Mouse (Mus musculus): ENCODE results near the gene Tmem229b. TPM values are rescaled to one million over a fixed set of nuclear protein-coding genes. Genes with fewer than 3 reads are reported as not detected.
"Not testable (repeated sequence)": the region's sequence is repeated elsewhere in the genome, so short reads cannot be mapped to it uniquely, and the experiment has no call there.

Tmem229b gene
- polyA plus RNA-seq, 1 experiment from 2014 or later: 2.9 TPM

DNA sequence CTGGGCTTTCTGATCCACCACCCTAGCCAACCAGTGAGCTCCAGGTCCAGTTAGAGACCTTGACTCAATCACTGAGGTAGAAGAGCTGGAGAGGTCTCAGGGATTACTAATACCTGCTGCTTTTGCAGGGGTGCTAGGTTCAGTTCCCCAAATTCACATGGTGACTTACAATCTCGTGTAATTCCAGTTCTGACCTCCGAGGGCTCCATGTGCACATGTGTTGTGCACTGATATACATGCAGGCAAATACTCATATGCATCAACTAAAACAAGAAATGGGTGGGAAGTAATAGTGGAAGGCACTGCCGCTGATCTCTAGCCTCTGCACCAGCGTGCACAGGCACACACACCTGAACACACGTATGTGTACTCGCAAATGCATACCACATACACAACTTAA lies 60.3 kb downstream of the Tmem229b start:
- WGBS: 82% methylated on average over 6 of the region's 6 CpGs
- H3K9ac ChIP-seq (ENCODE audit: low read depth, low read length): no peak overlapping the region
- H3K27ac ChIP-seq (ENCODE audit: low read depth, low read length): no peak overlapping the region
- no peaks in the 10 kb centered on the region for H3K4me1 ChIP-seq (ENCODE audit: control insufficient read depth, insufficient read depth, low read length)
- no peaks in the 10 kb centered on the region for H3K36me3 ChIP-seq (ENCODE audit: control insufficient read depth, insufficient read depth, low read length)
- H3K4me2 ChIP-seq (replicated peaks; ENCODE audit: low read depth, low read length): no peak overlapping the region
- no peak for ATAC-seq (ENCODE audit: low FRiP score, low TSS enrichment)
- H3K27me3 ChIP-seq (ENCODE audit: control insufficient read depth, insufficient read depth, low read length): no peaks in the 10 kb centered on the region
- no peak overlapping the region for H3K4me3 ChIP-seq (ENCODE audit: low read length)
- no peaks in the 10 kb centered on the region for H3K9me3 ChIP-seq (ENCODE audit: control insufficient read depth, low read length)

DNA sequence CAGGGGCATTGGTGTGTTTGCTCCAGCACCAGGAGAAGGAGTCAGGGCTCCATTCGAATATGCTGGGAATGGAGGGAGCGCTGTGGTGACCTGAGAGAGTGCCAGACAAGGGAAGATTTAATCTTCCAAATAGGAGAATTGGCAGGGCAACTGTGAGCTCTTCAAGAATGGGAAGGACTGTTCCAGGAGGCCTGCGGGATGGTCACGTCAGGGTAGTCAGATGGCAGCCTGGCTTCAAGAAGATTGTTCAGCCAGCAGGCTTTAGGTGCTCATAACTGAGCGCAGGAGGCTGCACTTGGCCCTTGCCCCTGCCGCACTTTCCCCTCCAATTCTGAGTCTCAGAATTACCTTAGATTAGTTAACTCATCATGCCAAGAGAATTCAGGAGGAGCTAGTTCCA lies 64.5 kb downstream of the Tmem229b start:
- no peak overlapping the region for H3K4me2 ChIP-seq (replicated peaks; ENCODE audit: low read depth, low read length)
- H3K27me3 ChIP-seq (ENCODE audit: control insufficient read depth, insufficient read depth, low read length): no peaks in the 10 kb centered on the region
- no peak overlapping the region for H3K4me3 ChIP-seq (ENCODE audit: low read length)
- ATAC-seq (ENCODE audit: low FRiP score, low TSS enrichment): no peak
- H3K27ac ChIP-seq (ENCODE audit: low read depth, low read length): no peak overlapping the region
- H3K9ac ChIP-seq (ENCODE audit: low read depth, low read length): no peak overlapping the region
- no peaks in the 10 kb centered on the region for H3K4me1 ChIP-seq (ENCODE audit: control insufficient read depth, insufficient read depth, low read length)
- no peaks in the 10 kb centered on the region for H3K36me3 ChIP-seq (ENCODE audit: control insufficient read depth, insufficient read depth, low read length)
- 85% methylated on average over 6 of the region's 6 CpGs for WGBS
- H3K9me3 ChIP-seq (ENCODE audit: control insufficient read depth, low read length): no peaks in the 10 kb centered on the region

DNA sequence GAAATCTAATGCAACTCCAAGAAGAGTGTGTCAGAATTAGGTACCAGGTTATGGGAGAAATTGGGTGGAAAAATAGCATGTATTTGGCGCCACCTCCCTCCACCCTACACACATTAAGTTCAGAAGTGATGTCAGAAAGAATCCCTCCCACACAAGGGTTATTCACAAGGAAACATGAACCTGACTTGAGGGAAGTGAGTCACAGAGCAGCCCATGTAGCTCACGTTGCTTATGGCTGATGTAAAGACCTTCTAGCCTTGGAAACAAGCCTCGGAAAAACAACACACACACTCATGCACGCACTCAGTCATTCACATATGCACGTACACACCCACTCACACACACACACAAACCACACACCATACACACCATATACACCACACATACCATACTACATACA lies 67.3 kb downstream of the Tmem229b start:
- H3K4me2 ChIP-seq (replicated peaks; ENCODE audit: low read depth, low read length): no peak overlapping the region
- H3K27me3 ChIP-seq (ENCODE audit: control insufficient read depth, insufficient read depth, low read length): no peaks in the 10 kb centered on the region
- WGBS: 63% methylated on average over 5 of the region's 5 CpGs
- H3K4me3 ChIP-seq (ENCODE audit: low read length): no peak overlapping the region
- H3K27ac ChIP-seq (ENCODE audit: low read depth, low read length): no peak overlapping the region
- H3K9me3 ChIP-seq (ENCODE audit: control insufficient read depth, low read length): no peaks in the 10 kb centered on the region
- no peak for ATAC-seq (ENCODE audit: low FRiP score, low TSS enrichment)
- H3K36me3 ChIP-seq (ENCODE audit: control insufficient read depth, insufficient read depth, low read length): no peaks in the 10 kb centered on the region
- no peak overlapping the region for H3K9ac ChIP-seq (ENCODE audit: low read depth, low read length)
- H3K4me1 ChIP-seq (ENCODE audit: control insufficient read depth, insufficient read depth, low read length): no peaks in the 10 kb centered on the region

DNA sequence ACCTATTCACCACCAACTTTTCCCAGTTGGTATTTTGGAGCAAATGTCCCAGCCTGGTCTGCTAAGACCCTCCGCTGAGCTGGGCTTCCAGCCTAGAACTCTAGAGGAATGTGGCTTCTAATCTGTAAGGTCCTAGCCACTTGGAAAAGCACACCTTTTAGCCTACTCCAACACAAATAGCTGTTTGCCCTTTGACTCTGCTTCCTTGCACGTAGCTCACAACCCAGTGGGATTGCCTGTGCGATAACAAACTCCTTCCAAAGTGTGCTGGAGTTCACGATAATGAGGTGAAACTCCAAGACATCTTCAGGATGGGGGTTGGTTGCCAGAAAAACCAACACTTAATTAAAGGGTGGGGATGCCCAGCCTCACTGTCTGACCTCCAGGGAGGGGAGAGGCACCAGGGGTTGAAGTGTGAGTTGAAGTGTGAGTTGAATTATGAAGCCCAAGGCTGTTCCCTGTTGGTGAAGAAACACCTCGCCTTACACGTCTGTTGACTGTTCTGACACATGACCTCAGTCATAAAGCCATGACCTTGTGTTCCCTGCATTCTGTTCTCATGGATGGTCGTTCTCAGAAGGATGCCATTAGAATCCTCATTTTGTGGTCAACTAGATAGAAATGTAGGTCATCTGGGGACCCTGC lies 67.9 kb downstream of the Tmem229b start:
- no peak for ATAC-seq (ENCODE audit: low FRiP score, low TSS enrichment)
- Histone ChIP-seq H3K4me3 (ENCODE audit: low read length) (no peak overlapping the region), H3K4me2 (replicated peaks; ENCODE audit: low read depth, low read length) (no peak overlapping the region), H3K27ac (ENCODE audit: low read depth, low read length) (no peak overlapping the region), H3K36me3 (ENCODE audit: control insufficient read depth, insufficient read depth, low read length) (no peaks in the 10 kb centered on the region), H3K4me1 (ENCODE audit: control insufficient read depth, insufficient read depth, low read length) (no peaks in the 10 kb centered on the region), H3K9me3 (ENCODE audit: control insufficient read depth, low read length) (no peaks in the 10 kb centered on the region), H3K27me3 (ENCODE audit: control insufficient read depth, insufficient read depth, low read length) (no peaks in the 10 kb centered on the region), H3K9ac (ENCODE audit: low read depth, low read length) (no peak overlapping the region)
- 45% methylated on average over 7 of the region's 7 CpGs for WGBS

DNA sequence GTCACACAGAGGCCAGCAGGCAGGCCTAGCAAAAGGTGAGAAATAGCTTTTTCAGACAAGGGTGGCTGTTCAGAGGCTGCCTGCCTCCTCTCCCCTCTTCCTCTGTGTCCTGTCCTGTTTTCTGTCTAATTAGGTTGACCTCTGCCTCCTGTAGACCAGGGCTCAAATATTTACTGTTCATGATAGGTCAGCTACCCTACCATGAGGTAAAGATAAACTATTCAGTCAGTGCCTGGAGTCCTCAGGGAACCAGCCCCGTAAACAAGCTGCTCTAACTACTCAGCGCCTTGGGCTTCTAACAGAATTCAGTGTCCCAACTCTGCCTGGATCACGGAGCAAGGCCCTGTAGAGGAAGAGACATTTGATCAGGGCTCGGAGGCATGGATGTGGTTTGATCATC lies 70.9 kb downstream of the Tmem229b start:
- H3K4me1 ChIP-seq (ENCODE audit: control insufficient read depth, insufficient read depth, low read length): no peaks in the 10 kb centered on the region
- no peaks in the 10 kb centered on the region for H3K27me3 ChIP-seq (ENCODE audit: control insufficient read depth, insufficient read depth, low read length)
- no peaks in the 10 kb centered on the region for H3K36me3 ChIP-seq (ENCODE audit: control insufficient read depth, insufficient read depth, low read length)
- H3K4me3 ChIP-seq (ENCODE audit: low read length): no peak overlapping the region
- no peak overlapping the region for H3K9ac ChIP-seq (ENCODE audit: low read depth, low read length)
- H3K4me2 ChIP-seq (replicated peaks; ENCODE audit: low read depth, low read length): no peak overlapping the region
- 48% methylated on average over 4 of the region's 4 CpGs for WGBS
- ATAC-seq (ENCODE audit: low FRiP score, low TSS enrichment): no peak
- H3K27ac ChIP-seq (ENCODE audit: low read depth, low read length): no peak overlapping the region
- H3K9me3 ChIP-seq (ENCODE audit: control insufficient read depth, low read length): no peaks in the 10 kb centered on the region

DNA sequence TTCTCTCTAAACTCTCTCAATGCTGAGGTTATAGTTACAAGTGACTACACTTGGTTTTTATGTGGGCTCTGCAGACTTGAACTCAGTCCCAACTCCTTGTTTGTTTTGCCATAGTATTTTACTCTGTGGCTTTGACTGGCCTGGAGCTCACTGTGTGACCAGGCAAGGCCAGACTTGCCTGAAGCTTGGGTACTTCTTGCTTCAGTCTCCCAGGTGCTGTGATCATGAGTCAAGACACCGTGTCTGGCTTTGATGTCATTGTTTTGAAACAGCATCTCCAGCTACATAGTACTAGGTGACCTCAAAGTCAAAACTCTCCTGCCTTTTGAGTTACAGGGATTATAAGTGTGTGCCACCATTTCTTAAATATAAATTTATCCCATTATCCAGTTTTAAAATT lies 77.5 kb downstream of the Tmem229b start:
- H3K4me3 ChIP-seq (ENCODE audit: low read length): no peak overlapping the region
- ATAC-seq (ENCODE audit: low FRiP score, low TSS enrichment): no peak
- H3K36me3 ChIP-seq (ENCODE audit: control insufficient read depth, insufficient read depth, low read length): no peaks in the 10 kb centered on the region
- H3K9ac ChIP-seq (ENCODE audit: low read depth, low read length): no peak overlapping the region
- no peaks in the 10 kb centered on the region for H3K4me1 ChIP-seq (ENCODE audit: control insufficient read depth, insufficient read depth, low read length)
- no peaks in the 10 kb centered on the region for H3K9me3 ChIP-seq (ENCODE audit: control insufficient read depth, low read length)
- H3K4me2 ChIP-seq (replicated peaks; ENCODE audit: low read depth, low read length): no peak overlapping the region
- 67% methylated on average over 1 of the region's 1 CpGs for WGBS
- H3K27ac ChIP-seq (ENCODE audit: low read depth, low read length): no peak overlapping the region
- H3K27me3 ChIP-seq (ENCODE audit: control insufficient read depth, insufficient read depth, low read length): no peaks in the 10 kb centered on the region

DNA sequence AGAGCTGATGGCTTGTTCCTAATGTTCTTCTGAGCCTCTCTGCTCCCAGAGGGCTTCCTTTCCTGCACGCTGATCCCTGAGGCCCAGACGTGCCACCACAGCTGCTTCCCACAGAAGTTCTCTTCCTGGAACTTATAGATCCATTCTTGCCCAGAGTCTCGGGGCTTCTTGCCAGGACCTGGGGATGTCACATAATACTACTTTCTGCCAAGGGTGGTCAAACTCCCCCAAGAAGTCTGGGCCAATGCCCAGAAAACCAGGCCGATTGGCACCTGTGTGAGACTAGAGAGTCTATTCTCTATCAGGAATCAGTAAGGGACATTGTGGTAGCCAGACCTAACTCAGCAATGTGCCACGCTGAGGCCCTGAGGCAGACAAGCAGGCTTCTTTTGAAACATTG lies 80.1 kb downstream of the Tmem229b start:
- no peaks in the 10 kb centered on the region for H3K9me3 ChIP-seq (ENCODE audit: control insufficient read depth, low read length)
- no peaks in the 10 kb centered on the region for H3K27me3 ChIP-seq (ENCODE audit: control insufficient read depth, insufficient read depth, low read length)
- no peak overlapping the region for H3K4me2 ChIP-seq (replicated peaks; ENCODE audit: low read depth, low read length)
- no peaks in the 10 kb centered on the region for H3K36me3 ChIP-seq (ENCODE audit: control insufficient read depth, insufficient read depth, low read length)
- 78% methylated on average over 5 of the region's 5 CpGs for WGBS
- H3K4me3 ChIP-seq (ENCODE audit: low read length): no peak overlapping the region
- no peak overlapping the region for H3K9ac ChIP-seq (ENCODE audit: low read depth, low read length)
- H3K4me1 ChIP-seq (ENCODE audit: control insufficient read depth, insufficient read depth, low read length): no peaks in the 10 kb centered on the region
- no peak overlapping the region for H3K27ac ChIP-seq (ENCODE audit: low read depth, low read length)
- ATAC-seq (ENCODE audit: low FRiP score, low TSS enrichment): no peak

DNA sequence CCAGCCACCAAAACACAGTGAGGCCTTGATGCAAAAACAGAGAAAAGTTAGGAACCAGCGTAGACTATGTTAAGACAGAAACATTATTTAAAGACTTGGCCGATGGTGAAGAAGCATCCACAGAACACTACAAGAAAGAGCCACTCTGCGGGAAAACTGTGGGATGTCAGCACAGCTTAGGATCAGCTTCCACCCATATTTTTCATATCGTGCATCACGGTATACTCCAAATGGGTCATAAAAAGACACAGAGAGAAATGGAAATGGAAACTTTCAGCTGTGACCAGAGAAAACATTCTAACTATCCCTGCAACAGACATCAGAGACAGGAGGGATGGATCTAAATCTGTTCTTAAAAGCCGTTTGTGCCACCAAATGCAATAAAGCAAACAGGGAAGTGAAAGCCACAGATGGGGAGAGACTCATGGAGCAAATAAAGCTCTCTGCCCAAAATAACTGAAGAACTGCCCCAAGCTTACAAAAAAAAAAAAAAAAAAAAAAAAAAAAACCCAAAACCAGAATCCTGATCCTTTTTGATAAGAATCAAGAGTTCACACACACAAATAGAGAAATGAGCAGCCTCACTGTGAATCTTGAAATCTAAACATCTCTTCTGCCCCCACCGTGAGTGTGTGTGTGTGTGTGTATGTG lies 83.8 kb downstream of the Tmem229b start:
- H3K4me1 ChIP-seq (ENCODE audit: control insufficient read depth, insufficient read depth, low read length): 0 out of 2 replicates have a peak, but pooled peaks cover 4% of the 10 kb centered on the region
- no peak for ATAC-seq (ENCODE audit: low FRiP score, low TSS enrichment)

DNA sequence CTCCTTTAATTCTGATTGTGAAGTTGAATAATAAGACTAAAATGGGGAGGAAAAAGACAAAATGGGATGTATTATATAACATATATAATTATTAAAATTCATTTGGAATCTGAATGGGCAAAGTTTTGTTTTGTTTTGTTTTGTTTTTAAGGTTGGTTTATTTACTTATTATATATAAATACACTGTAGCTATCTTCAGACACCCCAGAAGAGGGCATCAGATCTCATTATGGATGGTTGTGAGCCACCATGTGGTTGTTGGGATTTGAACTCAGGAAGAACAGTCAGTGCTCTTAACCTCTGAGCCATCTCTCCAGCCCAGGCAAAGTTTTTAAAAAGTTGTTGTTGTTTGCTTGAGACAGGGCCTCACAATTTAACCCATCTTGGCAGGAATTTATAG lies 84.5 kb downstream of the Tmem229b start:
- not testable (repeated sequence) for H3K9me3 ChIP-seq (ENCODE audit: control insufficient read depth, low read length); H3K4me2 ChIP-seq (replicated peaks; ENCODE audit: low read depth, low read length); H3K27me3 ChIP-seq (ENCODE audit: control insufficient read depth, insufficient read depth, low read length); H3K36me3 ChIP-seq (ENCODE audit: control insufficient read depth, insufficient read depth, low read length); H3K4me1 ChIP-seq (ENCODE audit: control insufficient read depth, insufficient read depth, low read length); H3K9ac ChIP-seq (ENCODE audit: low read depth, low read length); H3K4me3 ChIP-seq (ENCODE audit: low read length); H3K27ac ChIP-seq (ENCODE audit: low read depth, low read length); ATAC-seq (ENCODE audit: low FRiP score, low TSS enrichment)

More for the DNA sequence above, 83.8 kb downstream of the Tmem229b start:
- no peaks in the 10 kb centered on the region for H3K36me3 ChIP-seq (ENCODE audit: control insufficient read depth, insufficient read depth, low read length)
- H3K4me3 ChIP-seq (ENCODE audit: low read length): no peak overlapping the region
- 82% methylated on average over 7 of the region's 7 CpGs for WGBS
- H3K9ac ChIP-seq (ENCODE audit: low read depth, low read length): no peak overlapping the region
- no peak overlapping the region for H3K4me2 ChIP-seq (replicated peaks; ENCODE audit: low read depth, low read length)
- no peaks in the 10 kb centered on the region for H3K9me3 ChIP-seq (ENCODE audit: control insufficient read depth, low read length)
- H3K27me3 ChIP-seq (ENCODE audit: control insufficient read depth, insufficient read depth, low read length): no peaks in the 10 kb centered on the region
- H3K27ac ChIP-seq (ENCODE audit: low read depth, low read length): no peak overlapping the region
